Mouse (Mus musculus): ENCODE measurements around the gene Map1lc3b. TPM values are rescaled to one million over a fixed set of nuclear protein-coding genes. Genes with fewer than 3 reads are reported as not detected.

Gene Map1lc3b
- polyA plus RNA-seq, 1 experiment: 113 TPM

DNA sequence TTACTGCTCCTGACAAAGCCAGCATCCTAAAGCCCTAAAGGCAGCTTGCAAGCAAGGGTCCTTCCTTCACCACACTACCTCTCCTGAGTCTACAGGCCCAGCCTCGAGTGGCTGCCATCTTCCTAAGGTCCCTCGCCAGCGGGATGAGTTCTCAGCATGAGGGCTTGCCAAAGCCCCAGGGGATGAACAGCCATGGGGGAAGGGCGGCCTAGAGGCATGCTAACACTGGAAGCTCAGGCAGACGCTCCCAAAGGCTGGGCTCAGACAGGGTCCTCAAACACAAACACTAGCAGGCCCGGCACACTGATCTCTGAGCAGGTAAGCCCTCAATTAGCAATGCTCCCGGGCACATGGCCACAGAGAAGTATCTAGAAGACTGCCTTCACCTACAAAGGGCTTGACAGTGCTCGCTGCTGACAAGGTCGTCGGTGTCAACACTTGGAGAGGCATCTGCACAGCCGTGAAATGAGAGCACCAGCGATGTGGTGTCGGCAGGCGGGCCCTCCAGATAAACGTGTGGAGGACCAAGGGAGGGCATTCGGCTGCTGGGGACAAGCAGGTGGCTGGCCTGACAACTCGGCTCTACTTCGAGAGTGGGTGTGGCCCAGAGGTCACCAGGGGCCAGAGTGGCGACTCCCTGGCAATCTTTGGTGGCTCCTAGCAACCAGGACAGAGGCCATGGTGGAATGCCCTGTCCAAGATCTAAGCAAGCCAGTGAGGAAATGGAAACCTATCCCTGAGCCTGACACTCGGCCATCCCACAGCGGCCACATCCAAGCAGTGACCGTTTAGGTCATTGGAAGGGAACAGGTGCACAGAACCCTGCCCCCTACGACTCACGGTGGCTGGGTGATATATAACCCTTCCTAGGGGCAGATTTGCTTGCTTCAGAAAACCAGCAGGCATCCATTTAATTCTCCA, 38.8 kb upstream of the Map1lc3b start:
- Histone ChIP-seq H3K4me1 (ENCODE audit: control insufficient read depth, insufficient read depth, low read length) (no peaks in the 10 kb centered on the region), H3K27ac (ENCODE audit: control insufficient read depth, insufficient read depth, low read depth, low read length, poor library complexity) (no peak overlapping the region), H3K4me3 (replicated peaks; ENCODE audit: control insufficient read depth, low read depth, low read length) (no peak overlapping the region)
- no peak for TF ChIP-seq CTCF (IDR thresholded peaks at IDR 0.05; ENCODE audit: control insufficient read depth, insufficient read depth, low read length)
- 87% methylated on average over 24 of the region's 24 CpGs for WGBS

DNA sequence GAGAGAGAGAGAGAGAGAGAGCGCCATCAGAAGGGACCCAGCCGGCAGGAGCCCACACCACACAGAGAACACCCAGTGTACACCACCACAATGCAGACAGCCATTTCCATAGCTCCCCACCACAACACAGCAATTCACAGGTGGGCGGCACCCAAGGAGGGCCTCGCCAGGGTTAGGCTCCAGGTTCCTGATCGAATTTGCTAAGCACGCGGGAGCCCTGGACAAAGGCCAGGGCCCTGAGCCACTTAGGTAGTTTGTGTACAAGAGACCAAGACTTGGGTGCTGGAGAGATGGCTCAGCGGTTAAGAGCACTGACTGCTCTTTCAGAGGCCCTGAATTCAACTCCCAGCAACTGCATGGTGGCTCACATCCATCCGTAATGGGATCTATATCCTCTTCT, 37.7 kb upstream of the Map1lc3b start:
- TF ChIP-seq POLR2A (IDR thresholded peaks at IDR 0.05; ENCODE audit: borderline replicate concordance, control insufficient read depth, low read depth, low read length) (no peak), CTCF (IDR thresholded peaks at IDR 0.05; ENCODE audit: control insufficient read depth, insufficient read depth, low read length) (no peak)
- H3K4me1 ChIP-seq (ENCODE audit: control insufficient read depth, insufficient read depth, low read length): no peaks in the 10 kb centered on the region
- no peak overlapping the region for H3K4me3 ChIP-seq (replicated peaks; ENCODE audit: control insufficient read depth, low read depth, low read length)
- WGBS: 88% methylated on average over 9 of the region's 9 CpGs
- H3K27ac ChIP-seq (ENCODE audit: control insufficient read depth, insufficient read depth, low read depth, low read length, poor library complexity): no peak overlapping the region

- no peak for TF ChIP-seq POLR2A (IDR thresholded peaks at IDR 0.05; ENCODE audit: borderline replicate concordance, control insufficient read depth, low read depth, low read length)
- no peak for TF ChIP-seq CTCF (IDR thresholded peaks at IDR 0.05; ENCODE audit: control insufficient read depth, insufficient read depth, low read length)
- Histone ChIP-seq H3K4me3 (replicated peaks; ENCODE audit: control insufficient read depth, low read depth, low read length) (no peak overlapping the region), H3K4me1 (ENCODE audit: control insufficient read depth, insufficient read depth, low read length) (no peaks in the 10 kb centered on the region), H3K27ac (ENCODE audit: control insufficient read depth, insufficient read depth, low read depth, low read length, poor library complexity) (no peak overlapping the region)
- 93% methylated on average over 32 of the region's 32 CpGs for WGBS
Observed at GRCm38 (mm10) chr8:121553831-121554475, 36.2 kb upstream of the Map1lc3b start.

- Histone ChIP-seq H3K4me1 (ENCODE audit: control insufficient read depth, insufficient read depth, low read length) (no peaks in the 10 kb centered on the region), H3K27ac (ENCODE audit: control insufficient read depth, insufficient read depth, low read depth, low read length, poor library complexity) (no peak overlapping the region), H3K4me3 (replicated peaks; ENCODE audit: control insufficient read depth, low read depth, low read length) (no peak overlapping the region)
- WGBS: 86% methylated on average over 11 of the region's 11 CpGs
- TF ChIP-seq CTCF (IDR thresholded peaks at IDR 0.05; ENCODE audit: control insufficient read depth, insufficient read depth, low read length) (no peak), POLR2A (IDR thresholded peaks at IDR 0.05; ENCODE audit: borderline replicate concordance, control insufficient read depth, low read depth, low read length) (no peak)
Observed at GRCm38 (mm10) chr8:121557746-121558145, 32.4 kb upstream of the Map1lc3b start.

DNA sequence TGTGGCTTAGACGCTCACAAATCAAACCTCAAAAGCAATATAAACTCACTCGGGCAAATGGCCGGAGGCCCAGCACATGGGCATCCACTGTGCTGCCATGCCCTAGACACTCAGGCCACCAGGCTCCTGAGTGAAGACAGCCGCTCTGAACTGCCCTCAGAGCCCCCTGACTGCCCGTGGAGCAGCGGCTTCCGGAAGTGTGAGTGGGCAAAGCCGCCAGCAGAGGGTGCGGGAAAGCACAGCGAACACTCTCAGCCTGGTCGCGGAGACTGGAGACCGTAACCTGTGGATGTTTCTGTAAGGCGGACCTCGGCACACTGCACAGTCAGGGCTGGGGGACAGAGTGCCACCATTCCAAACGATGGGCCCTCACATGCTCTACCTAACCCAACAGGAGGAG, 31.6 kb upstream of the Map1lc3b start:
- Histone ChIP-seq H3K27ac (ENCODE audit: control insufficient read depth, insufficient read depth, low read depth, low read length, poor library complexity) (no peak overlapping the region), H3K4me3 (replicated peaks; ENCODE audit: control insufficient read depth, low read depth, low read length) (no peak overlapping the region), H3K4me1 (ENCODE audit: control insufficient read depth, insufficient read depth, low read length) (no peaks in the 10 kb centered on the region)
- TF ChIP-seq POLR2A (IDR thresholded peaks at IDR 0.05; ENCODE audit: borderline replicate concordance, control insufficient read depth, low read depth, low read length): no peak
- no peak for TF ChIP-seq CTCF (IDR thresholded peaks at IDR 0.05; ENCODE audit: control insufficient read depth, insufficient read depth, low read length)
- 87% methylated on average over 16 of the region's 16 CpGs for WGBS

GRCm38 (mm10) chr8:121559801-121560200, 30.4 kb upstream of the Map1lc3b start:
- 88% methylated on average over 12 of the region's 12 CpGs for WGBS
- TF ChIP-seq CTCF (IDR thresholded peaks at IDR 0.05; ENCODE audit: control insufficient read depth, insufficient read depth, low read length) (no peak), POLR2A (IDR thresholded peaks at IDR 0.05; ENCODE audit: borderline replicate concordance, control insufficient read depth, low read depth, low read length) (no peak)
- H3K4me1 ChIP-seq (ENCODE audit: control insufficient read depth, insufficient read depth, low read length): no peaks in the 10 kb centered on the region
- H3K4me3 ChIP-seq (replicated peaks; ENCODE audit: control insufficient read depth, low read depth, low read length): no peak overlapping the region
- no peak overlapping the region for H3K27ac ChIP-seq (ENCODE audit: control insufficient read depth, insufficient read depth, low read depth, low read length, poor library complexity)

DNA sequence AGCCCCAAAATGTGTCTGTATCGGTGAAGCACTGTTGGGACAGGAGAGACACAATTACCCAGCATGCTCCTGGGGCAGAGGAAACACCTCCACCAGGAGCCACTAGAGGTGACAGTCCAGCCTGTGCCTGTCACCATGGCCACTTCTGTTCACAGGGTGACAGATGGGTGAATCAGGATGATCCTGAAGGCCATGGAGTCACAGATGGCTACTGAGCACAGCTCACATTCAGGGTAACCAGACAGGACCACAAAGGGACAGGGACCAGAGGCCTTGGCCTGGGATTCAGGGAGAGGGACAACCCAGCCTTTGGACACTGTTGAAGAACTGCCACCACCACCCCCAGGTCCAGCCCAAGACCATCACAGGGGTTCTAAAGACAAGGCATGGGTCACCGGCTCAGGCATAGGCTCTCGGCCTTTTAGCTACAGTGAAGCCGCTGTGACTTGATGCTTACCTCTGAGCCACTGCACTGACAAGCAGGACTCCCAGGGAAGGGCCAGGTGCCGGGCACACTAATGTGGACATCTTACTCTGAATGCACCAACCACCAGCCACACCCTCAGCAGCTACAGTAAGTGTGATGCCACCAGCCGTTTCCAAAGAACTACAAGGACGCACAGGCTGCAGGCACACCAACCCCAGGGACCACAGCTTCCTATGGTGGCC, 29.6 kb upstream of the Map1lc3b start:
- no peaks in the 10 kb centered on the region for H3K4me1 ChIP-seq (ENCODE audit: control insufficient read depth, insufficient read depth, low read length)
- 88% methylated on average over 7 of the region's 7 CpGs for WGBS
- H3K4me3 ChIP-seq (replicated peaks; ENCODE audit: control insufficient read depth, low read depth, low read length): no peak overlapping the region
- TF ChIP-seq POLR2A (IDR thresholded peaks at IDR 0.05; ENCODE audit: borderline replicate concordance, control insufficient read depth, low read depth, low read length) (no peak), CTCF (IDR thresholded peaks at IDR 0.05; ENCODE audit: control insufficient read depth, insufficient read depth, low read length) (no peak)
- no peak overlapping the region for H3K27ac ChIP-seq (ENCODE audit: control insufficient read depth, insufficient read depth, low read depth, low read length, poor library complexity)

Data from bone marrow, adult 2 months (tissue).